Mouse (Mus musculus) heart, postnatal 14 days (tissue): ENCODE measurements around the gene D030056L22Rik. TPM values are rescaled to one million over a fixed set of nuclear protein-coding genes. Genes with fewer than 3 reads are reported as not detected.
A peak's percentile ranks its signal among the peaks of the same experiment; 100 is the strongest.

Source experiments
- DNase-seq, 2 experiments: peaks; one replicate each; pipeline ENCODE4 v3.0.0; 2021 to 2022
- intact Hi-C: fragments of 180-260 bp; cut with DNase I; formaldehyde crosslinking; loops from one replicate; pipeline ENCODE4 v1.15.1; 2025
- long read RNA-seq, 2 experiments: library from polyadenylated mRNA; stranded (forward); transcript quantifications; one replicate each; pipeline ENCODE4 v2.0.0; 2021
- total RNA-seq, 2 experiments: library from RNA; stranded (reverse); gene quantifications; 2 replicates each; pipeline ENCODE4 v1.2.3; 2021

D030056L22Rik gene
- total RNA-seq, result 10 to 100 TPM in 1 of 2 experiments, 1 to 10 TPM in 1; 9.8 to 11.5 TPM
- long read RNA-seq, experiment 1, transcript D030056L22Rik-201 (2 exons, 1,631 nt), result minor isoform, 6 of 28 reads
- long read RNA-seq, experiment 1, transcript D030056L22Rik-202 (2 exons, 1,677 nt), result major isoform, 22 of 28 reads
- long read RNA-seq, experiment 1, partial matches to known transcripts, result 0 of 28 reads
- long read RNA-seq, experiment 1, other reads (novel, unspliced or antisense), result 0 of 28 reads
- long read RNA-seq, experiment 2, transcript D030056L22Rik-201 (2 exons, 1,631 nt), result minor isoform, 7 of 23 reads
- long read RNA-seq, experiment 2, transcript D030056L22Rik-202 (2 exons, 1,677 nt), result major isoform, 16 of 23 reads
- long read RNA-seq, experiment 2, partial matches to known transcripts, result 0 of 23 reads
- long read RNA-seq, experiment 2, other reads (novel, unspliced or antisense), result 0 of 23 reads

GRCm38 (mm10) chr19:18712866-18713300, at the start of gene D030056L22Rik:
Gene D030056L22Rik (plus strand): TSS chr19:18713193.
- DNase-seq, result peak; percentile 99
- intact Hi-C loops, result loop anchor here (5.0 to 10.0 kb wide), 4 partner anchors 41 to 1318 kb away; partner anchors contain the start of genes Carnmt1 and Rfk

DNA sequence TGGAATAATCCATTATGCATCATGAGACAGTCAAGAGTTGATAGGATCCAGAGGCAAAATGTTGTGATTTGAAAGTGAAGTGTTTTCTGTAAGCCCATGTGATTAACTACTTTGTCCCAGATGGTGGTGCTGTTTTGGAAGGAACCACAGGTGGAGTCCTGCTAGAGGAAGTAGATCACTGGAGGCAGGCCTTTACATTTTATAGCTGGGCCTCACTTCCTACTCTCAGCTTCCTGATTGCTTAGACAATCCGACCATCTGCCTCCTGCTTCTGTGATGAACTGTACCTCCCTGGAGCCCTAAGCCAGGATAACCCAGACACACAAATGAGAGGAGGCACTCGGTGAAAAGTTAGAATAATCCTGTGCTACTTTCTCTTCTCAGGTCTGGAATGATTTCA, 49.1 kb upstream of the D030056L22Rik start:
- intact Hi-C loops, result no loop called here

DNA sequence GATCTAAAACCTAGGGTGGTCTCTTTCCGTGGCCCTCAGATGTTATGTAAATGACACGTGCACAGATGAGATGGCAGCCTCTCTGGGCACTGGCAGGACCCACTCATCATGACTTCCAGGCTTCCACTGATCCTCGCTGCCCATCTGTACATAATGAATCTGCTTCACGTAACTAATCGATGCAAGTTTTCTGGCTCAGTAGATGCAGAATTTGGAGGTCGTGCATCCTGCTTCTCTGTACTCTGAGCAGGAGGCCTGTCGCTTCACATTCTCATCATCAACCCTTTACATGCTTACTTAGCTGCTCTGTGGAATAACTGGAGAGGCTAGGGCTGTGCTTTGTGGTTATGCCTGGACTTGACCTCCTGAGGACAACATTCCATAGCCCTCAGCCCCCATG, 46.0 kb upstream of the D030056L22Rik start:
- intact Hi-C loops, result no loop called here

More for the DNA sequence above, 49.1 kb upstream of the D030056L22Rik start:
- DNase-seq, result no peak

GRCm38 (mm10) chr19:18669551-18669950, 43.4 kb upstream of the D030056L22Rik start:
- no peak for DNase-seq
- intact Hi-C loops, result no loop called here

More for the DNA sequence above, 46.0 kb upstream of the D030056L22Rik start:
- DNase-seq, result no peak

GRCm38 (mm10) chr19:18670608-18671007, 42.4 kb upstream of the D030056L22Rik start, which contains the start of gene Carnmt1:
Gene Carnmt1 (plus strand): TSS chr19:18670764.
- intact Hi-C loops, result loop anchor here (5.0 kb wide), 2 partner anchors 38 to 42 kb away; partner anchors contain the start of genes D030056L22Rik, Nmrk1 and Ostf1
- peak; percentile 99 for DNase-seq

DNA sequence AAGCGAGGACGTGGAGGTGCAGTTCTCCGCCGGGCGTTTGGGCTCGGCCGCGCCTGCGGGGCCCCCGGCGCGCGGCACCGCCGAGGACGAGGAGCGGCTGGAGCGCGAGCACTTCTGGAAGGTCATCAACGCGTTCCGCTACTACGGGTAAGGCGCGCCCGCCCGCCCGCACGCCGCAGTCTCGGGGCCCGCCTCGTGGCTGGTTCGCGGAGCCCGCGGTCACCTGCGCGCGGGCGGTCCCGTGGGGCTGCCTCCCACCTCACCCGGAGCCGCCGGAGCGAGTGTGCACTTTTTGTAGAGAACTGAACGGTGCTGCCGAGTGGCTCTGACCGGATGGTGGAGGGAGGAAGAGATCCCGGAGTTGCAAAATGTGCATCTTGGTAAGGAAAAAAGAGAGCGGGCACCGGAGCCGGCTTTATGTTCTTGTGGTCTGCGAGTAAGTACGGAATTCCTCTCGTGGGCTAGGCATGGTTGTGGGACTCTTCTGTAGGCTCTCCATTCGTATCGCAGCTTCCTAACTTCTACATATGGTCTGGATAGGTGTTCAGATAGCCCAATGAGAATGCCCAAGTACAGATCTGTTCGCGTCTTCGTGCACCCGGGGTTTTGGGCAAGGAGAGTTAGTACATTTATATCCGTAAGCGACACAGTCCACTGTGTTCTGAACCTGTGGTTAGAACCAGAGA, 41.8 kb upstream of the D030056L22Rik start:
- peak; percentile 53 to 61 for DNase-seq
- intact Hi-C loops, result loop anchor here (5.0 kb wide), 2 partner anchors 39 to 41 kb away; partner anchors contain the start of genes D030056L22Rik, Nmrk1 and Ostf1

DNA sequence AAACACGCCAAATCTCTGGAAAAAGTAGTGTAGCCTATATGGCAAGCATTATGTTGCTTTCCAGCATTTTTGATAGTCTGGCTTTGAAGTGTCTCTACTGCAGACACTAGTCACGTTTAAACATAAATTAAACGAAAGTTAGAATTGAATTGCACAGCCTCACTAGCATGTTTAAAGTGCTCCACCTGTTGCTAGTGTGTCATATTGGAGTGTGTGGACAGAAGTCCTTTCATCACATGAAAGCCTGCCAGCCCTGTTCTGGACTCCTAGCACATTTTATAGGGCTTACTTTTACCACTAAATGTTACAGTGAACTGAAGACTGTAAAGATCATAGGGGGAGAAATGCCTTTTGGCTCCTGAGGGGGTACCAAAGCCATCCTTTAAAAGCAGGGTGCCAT, 40.5 kb upstream of the D030056L22Rik start:
- intact Hi-C loops, result loop anchor here (5.0 kb wide), 2 partner anchors 40 kb away; partner anchors contain the start of genes D030056L22Rik, Nmrk1 and Ostf1
- DNase-seq, result no peak

GRCm38 (mm10) chr19:18673116-18673515, 39.9 kb upstream of the D030056L22Rik start:
- intact Hi-C loops, result loop anchor here (5.0 kb wide), 2 partner anchors 39 to 41 kb away; partner anchors contain the start of genes D030056L22Rik, Nmrk1 and Ostf1
- DNase-seq, result no peak

DNA sequence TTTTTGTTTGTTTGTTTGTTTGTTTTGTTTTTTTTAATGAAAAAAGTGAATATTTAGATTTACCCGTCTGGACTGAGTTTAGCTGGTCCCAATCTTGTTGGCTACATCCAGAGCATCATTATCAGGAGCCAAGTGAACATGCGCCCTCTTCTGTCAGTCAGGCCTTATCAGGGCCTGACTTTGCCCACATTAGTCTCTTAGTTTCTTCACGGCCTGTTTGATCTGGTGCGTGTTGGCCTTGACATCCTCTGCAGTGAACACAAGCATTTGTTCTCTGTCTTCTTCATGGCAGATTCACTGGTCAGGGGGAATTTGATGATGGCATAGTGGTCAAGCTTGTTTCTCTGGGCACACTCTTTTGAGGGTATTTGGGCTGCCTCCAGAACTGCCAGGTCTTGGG, 30.9 kb upstream of the D030056L22Rik start:
- intact Hi-C loops, result no loop called here
- no peak for DNase-seq

DNA sequence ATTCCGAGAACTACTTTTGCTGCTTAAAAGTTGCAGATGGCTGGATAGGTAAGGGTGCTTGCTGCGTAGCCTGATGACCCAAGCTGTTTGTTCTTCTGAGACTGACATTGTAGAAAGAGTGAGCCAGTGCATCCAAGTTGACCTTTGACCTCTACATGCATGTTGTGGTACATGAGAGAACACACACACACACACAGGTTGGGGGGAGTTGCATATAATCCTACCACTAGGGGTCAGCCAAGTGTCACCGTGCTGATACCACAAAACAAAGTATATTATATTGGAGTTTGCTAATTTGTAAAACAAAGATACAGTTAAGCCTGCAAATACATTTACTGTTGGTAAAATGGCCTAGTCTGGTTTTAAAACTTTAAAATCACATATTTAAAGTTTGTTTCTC, 25.4 kb upstream of the D030056L22Rik start:
- intact Hi-C loops, result no loop called here
- DNase-seq, result peak in 1 of 2 experiments; percentile 55

DNA sequence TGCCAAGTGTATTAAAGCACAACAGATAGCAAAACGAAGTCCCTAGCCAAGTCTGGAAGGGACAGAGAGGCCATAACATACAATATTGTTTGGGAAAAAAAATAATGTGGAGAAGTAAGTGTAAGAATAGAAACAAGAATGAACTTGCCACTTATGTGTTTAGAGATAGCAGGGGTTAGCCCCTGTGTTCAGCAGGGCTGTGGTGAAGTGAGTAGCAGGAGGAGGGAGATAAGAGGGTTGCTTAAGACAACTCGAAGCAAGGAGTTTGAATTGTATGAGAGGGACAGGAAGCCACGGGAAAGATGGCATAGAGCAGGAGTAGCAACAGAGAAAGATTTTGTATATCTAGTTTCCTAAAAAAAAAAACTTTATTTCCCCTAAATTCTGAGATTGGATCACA, 20.8 kb upstream of the D030056L22Rik start:
- DNase-seq, result no peak
- intact Hi-C loops, result no loop called here

GRCm38 (mm10) chr19:18692768-18693167, 20.2 kb upstream of the D030056L22Rik start:
- intact Hi-C loops, result no loop called here

DNA sequence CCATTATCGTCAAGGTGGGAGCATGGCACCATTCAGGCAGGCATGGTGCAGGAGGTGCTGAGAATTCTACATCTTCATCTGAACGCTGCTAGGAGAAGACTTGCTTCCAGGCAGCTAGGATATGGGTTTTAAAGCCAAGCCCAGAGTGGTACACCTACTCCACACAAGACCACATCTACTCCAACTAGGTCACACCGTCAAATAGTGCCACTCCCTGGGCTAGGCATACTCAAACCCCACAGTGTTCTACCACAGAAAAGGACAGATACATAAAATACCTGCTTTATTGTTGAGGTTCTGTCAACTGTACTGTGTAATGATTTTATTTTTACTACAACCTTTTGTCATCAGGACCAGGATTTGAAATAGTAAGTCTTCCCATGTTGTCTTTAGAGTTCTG, 17.9 kb upstream of the D030056L22Rik start:
- intact Hi-C loops, result no loop called here
- DNase-seq, result no peak

More at GRCm38 (mm10) chr19:18692768-18693167, 20.2 kb upstream of the D030056L22Rik start:
- no peak for DNase-seq

- DNase-seq, result no peak
- intact Hi-C loops, result no loop called here
Measured at GRCm38 (mm10) chr19:18695552-18695951, 17.4 kb upstream of the D030056L22Rik start.

- intact Hi-C loops, result no loop called here
- no peak for DNase-seq
Measured at GRCm38 (mm10) chr19:18708101-18708500, 4.9 kb upstream of the D030056L22Rik start.

GRCm38 (mm10) chr19:18710903-18711302, 2.1 kb upstream of the D030056L22Rik start:
- no peak for DNase-seq
- intact Hi-C loops, result loop anchor here (5.0 to 10.0 kb wide), 4 partner anchors 39 to 1316 kb away; partner anchors contain the start of genes Carnmt1 and Rfk

- DNase-seq, result no peak
- intact Hi-C loops, result loop anchor here (5.0 to 10.0 kb wide), 4 partner anchors 39 to 1317 kb away; partner anchors contain the start of genes Carnmt1 and Rfk
Measured at GRCm38 (mm10) chr19:18711589-18711988, 1.4 kb upstream of the D030056L22Rik start.

GRCm38 (mm10) chr19:18712153-18712865, 684 bp upstream of the D030056L22Rik start:
- intact Hi-C loops, result loop anchor here (5.0 to 10.0 kb wide), 4 partner anchors 40 to 1318 kb away; partner anchors contain the start of genes Carnmt1 and Rfk
- DNase-seq, result no peak

GRCm38 (mm10) chr19:18713357-18713756, 364 bp downstream of the D030056L22Rik start:
- intact Hi-C loops, result loop anchor here (5.0 to 10.0 kb wide), 4 partner anchors 41 to 1319 kb away; partner anchors contain the start of genes Carnmt1 and Rfk
- peak; percentile 64 to 66 for DNase-seq

DNA sequence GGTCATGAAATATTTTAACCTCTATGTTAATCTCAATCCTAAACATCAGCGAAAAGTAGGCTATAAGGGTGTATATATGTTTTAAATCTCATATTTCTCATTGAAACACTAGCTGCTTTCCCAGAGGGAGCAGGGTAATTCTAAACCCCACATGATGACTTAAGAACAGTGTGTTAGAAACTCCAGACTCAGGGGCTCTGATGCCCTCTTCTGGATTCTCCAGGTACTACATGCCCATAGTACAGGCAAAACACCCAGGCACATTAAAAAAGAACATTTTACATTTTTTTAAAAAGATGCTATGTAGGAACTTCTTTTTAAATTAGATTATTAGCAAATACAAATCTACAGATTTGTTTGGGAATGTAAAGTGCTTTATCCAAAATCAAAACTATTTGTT, 3.4 kb downstream of the D030056L22Rik start:
- peak; percentile 66 to 79 for DNase-seq
- intact Hi-C loops, result loop anchor here (10.0 kb wide), 1 partner anchor 1322 kb away; the partner anchor contains the start of gene Rfk
